Mouse (Mus musculus): ENCODE data around the gene Pou2f1. TPM values are rescaled to one million over a fixed set of nuclear protein-coding genes. Genes with fewer than 3 reads are reported as not detected.
"Not testable (repeated sequence)": the region's sequence is repeated elsewhere in the genome, so short reads cannot be mapped to it uniquely, and the experiment has no call there.

The Pou2f1 gene
- polyA plus RNA-seq, 1 experiment: 39.7 TPM

DNA sequence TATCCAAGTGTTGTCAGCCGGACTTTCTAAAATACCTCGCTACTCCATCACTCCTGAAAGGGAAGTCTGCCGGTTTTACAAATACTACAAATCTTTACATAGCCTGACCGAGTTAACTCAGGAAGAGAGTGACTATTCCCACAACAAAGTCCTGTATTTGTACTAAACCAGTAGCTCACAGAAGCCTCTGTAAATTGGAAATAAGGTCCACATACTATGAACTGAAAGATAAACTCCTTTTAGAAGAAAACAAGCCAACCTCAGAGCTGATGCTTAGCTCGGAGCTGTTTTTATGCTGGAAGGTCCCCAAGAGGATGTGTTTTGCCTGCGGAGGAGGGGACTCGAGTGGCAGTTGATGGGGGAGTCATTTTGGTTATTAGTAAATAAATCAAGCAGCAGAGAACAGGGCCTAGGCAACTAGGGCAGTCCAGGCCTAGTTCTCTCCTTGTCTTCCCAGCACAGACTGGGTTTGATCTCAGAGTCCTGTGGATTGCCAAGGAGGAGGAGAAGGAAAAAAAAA is 1.8 kb downstream of the Pou2f1 start:
- TF ChIP-seq CTCF (IDR thresholded peaks at IDR 0.05; ENCODE audit: borderline replicate concordance, control insufficient read depth, extremely low read depth, insufficient read depth, low read length, poor library complexity): no peak
- TF ChIP-seq POLR2A (IDR thresholded peaks at IDR 0.05; ENCODE audit: control insufficient read depth, extremely low read depth, insufficient read depth, low read length, poor library complexity): no peak
- Histone ChIP-seq H3K36me3 (ENCODE audit: control insufficient read depth, insufficient read depth, low read length) (no peaks in the 10 kb centered on the region), H3K27ac (ENCODE audit: control insufficient read depth, insufficient read depth, low read length) (peak overlapping the region; percentile 12; the same call in 1 of the 2 replicates), H3K27me3 (ENCODE audit: control insufficient read depth, insufficient read depth, low read length) (no peaks in the 10 kb centered on the region), H3K4me3 (ENCODE audit: control insufficient read depth, insufficient read depth, low read length) (no peak overlapping the region), H3K4me1 (replicated peaks; ENCODE audit: control insufficient read depth, insufficient read depth, low read length) (peaks cover 5% of the 10 kb centered on the region)
- no peak for DNase-seq
- 35% methylated on average over 7 of the region's 7 CpGs for WGBS

DNA sequence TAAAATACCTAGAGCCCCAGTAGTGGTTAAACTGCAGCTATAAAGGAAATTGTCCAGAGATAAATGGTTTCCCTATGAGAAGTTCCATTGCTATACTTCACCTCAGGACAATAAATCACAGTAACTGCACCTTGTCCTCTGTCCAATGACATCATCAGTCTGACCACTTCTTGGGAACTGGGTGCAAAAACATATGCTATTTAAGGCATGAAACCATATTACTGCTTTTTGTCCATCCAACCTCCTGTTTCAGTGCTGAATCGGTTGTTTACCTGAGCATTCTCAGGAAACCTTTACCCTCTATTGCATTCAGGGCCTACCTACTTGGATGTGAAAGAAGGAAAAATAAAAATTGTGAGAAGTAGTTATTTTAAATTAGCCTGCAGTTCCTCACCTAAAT is 2.8 kb downstream of the Pou2f1 start:
- WGBS: 92% methylated on average over 1 of the region's 1 CpGs

GRCm38 (mm10) chr1:165995661-165996055 is 6.8 kb downstream of the Pou2f1 start:
- TF ChIP-seq CTCF (IDR thresholded peaks at IDR 0.05; ENCODE audit: borderline replicate concordance, control insufficient read depth, extremely low read depth, insufficient read depth, low read length, poor library complexity) (no peak), POLR2A (IDR thresholded peaks at IDR 0.05; ENCODE audit: control insufficient read depth, extremely low read depth, insufficient read depth, low read length, poor library complexity) (no peak)
- H3K36me3 ChIP-seq (ENCODE audit: control insufficient read depth, insufficient read depth, low read length): no peaks in the 10 kb centered on the region
- H3K27ac ChIP-seq (ENCODE audit: control insufficient read depth, insufficient read depth, low read length): no peak overlapping the region
- no peak overlapping the region for H3K4me3 ChIP-seq (ENCODE audit: control insufficient read depth, insufficient read depth, low read length)
- peaks cover 3% of the 10 kb centered on the region for H3K4me1 ChIP-seq (replicated peaks; ENCODE audit: control insufficient read depth, insufficient read depth, low read length)
- no peak for DNase-seq
- WGBS: 96% methylated on average over 7 of the region's 7 CpGs
- no peaks in the 10 kb centered on the region for H3K27me3 ChIP-seq (ENCODE audit: control insufficient read depth, insufficient read depth, low read length)

More for the DNA sequence above, 2.8 kb downstream of the Pou2f1 start:
- Histone ChIP-seq H3K4me3 (ENCODE audit: control insufficient read depth, insufficient read depth, low read length) (no peak overlapping the region), H3K4me1 (replicated peaks; ENCODE audit: control insufficient read depth, insufficient read depth, low read length) (peaks cover 5% of the 10 kb centered on the region), H3K27me3 (ENCODE audit: control insufficient read depth, insufficient read depth, low read length) (no peaks in the 10 kb centered on the region), H3K36me3 (ENCODE audit: control insufficient read depth, insufficient read depth, low read length) (no peaks in the 10 kb centered on the region), H3K27ac (ENCODE audit: control insufficient read depth, insufficient read depth, low read length) (no peak overlapping the region)
- DNase-seq: no peak
- no peak for TF ChIP-seq CTCF (IDR thresholded peaks at IDR 0.05; ENCODE audit: borderline replicate concordance, control insufficient read depth, extremely low read depth, insufficient read depth, low read length, poor library complexity)
- TF ChIP-seq POLR2A (IDR thresholded peaks at IDR 0.05; ENCODE audit: control insufficient read depth, extremely low read depth, insufficient read depth, low read length, poor library complexity): no peak

DNA sequence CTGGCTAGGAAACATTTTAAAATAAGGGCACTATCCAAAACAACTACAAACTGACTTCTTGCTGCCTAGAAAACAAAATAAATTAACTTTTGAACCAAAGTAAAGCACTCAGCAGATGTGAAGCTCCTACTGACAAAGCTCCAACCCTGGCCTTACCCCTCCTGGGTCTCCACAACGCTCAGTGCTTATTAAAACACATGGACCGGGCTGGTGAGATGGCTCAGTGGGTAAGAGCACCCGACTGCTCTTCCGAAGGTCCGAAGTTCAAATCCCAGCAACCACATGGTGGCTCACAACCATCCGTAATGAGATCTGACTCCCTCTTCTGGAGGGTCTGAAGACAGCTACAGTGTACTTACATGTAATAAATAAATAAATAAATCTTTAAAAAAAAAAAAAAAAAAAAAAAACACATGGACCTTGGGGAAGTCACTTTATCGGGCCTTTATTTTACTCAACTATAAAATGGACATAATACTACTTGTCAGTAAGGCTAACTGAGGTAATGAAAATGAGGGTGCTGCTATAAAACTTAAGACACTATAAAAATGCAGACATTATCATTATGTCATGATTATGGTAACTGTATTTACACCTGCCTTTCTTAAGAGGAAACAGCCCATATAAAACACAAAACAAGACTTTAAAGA is 7.3 kb downstream of the Pou2f1 start:
- not testable (repeated sequence) for H3K27ac ChIP-seq (ENCODE audit: control insufficient read depth, insufficient read depth, low read length); H3K36me3 ChIP-seq (ENCODE audit: control insufficient read depth, insufficient read depth, low read length); H3K4me3 ChIP-seq (ENCODE audit: control insufficient read depth, insufficient read depth, low read length); DNase-seq; H3K4me1 ChIP-seq (replicated peaks; ENCODE audit: control insufficient read depth, insufficient read depth, low read length); H3K27me3 ChIP-seq (ENCODE audit: control insufficient read depth, insufficient read depth, low read length)
- 91% methylated on average over 6 of the region's 7 CpGs for WGBS

DNA sequence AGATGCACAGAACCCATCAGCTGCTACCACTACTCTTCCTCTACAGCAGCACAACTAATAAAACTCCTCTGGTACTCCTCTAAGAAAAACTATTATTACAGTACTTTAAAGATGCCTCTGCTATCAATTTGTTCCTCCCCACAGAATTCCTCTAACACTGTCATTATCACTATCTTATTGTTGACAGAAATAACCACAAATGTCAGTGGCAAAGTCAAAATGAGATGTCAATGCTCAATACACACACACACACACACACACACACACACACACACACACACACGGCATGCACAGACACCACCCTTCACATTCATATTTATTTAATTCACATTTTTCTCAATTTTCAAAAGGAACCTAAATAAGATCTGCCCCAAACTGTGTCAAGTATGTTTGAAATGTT is 8.2 kb downstream of the Pou2f1 start:
- TF ChIP-seq POLR2A (IDR thresholded peaks at IDR 0.05; ENCODE audit: control insufficient read depth, extremely low read depth, insufficient read depth, low read length, poor library complexity): no peak
- TF ChIP-seq CTCF (IDR thresholded peaks at IDR 0.05; ENCODE audit: borderline replicate concordance, control insufficient read depth, extremely low read depth, insufficient read depth, low read length, poor library complexity): no peak
- WGBS: 89% methylated on average over 1 of the region's 1 CpGs
- H3K27ac ChIP-seq (ENCODE audit: control insufficient read depth, insufficient read depth, low read length): no peak overlapping the region
- DNase-seq: no peak
- H3K27me3 ChIP-seq (ENCODE audit: control insufficient read depth, insufficient read depth, low read length): no peaks in the 10 kb centered on the region
- no peak overlapping the region for H3K4me3 ChIP-seq (ENCODE audit: control insufficient read depth, insufficient read depth, low read length)
- peaks cover 2% of the 10 kb centered on the region; the same call in 1 of the 2 replicates for H3K4me1 ChIP-seq (replicated peaks; ENCODE audit: control insufficient read depth, insufficient read depth, low read length)
- H3K36me3 ChIP-seq (ENCODE audit: control insufficient read depth, insufficient read depth, low read length): no peaks in the 10 kb centered on the region

GRCm38 (mm10) chr1:165993270-165994156 is 9.0 kb downstream of the Pou2f1 start:
- Histone ChIP-seq H3K4me3 (ENCODE audit: control insufficient read depth, insufficient read depth, low read length) (no peak overlapping the region), H3K4me1 (replicated peaks; ENCODE audit: control insufficient read depth, insufficient read depth, low read length) (no peaks in the 10 kb centered on the region), H3K27ac (ENCODE audit: control insufficient read depth, insufficient read depth, low read length) (no peak overlapping the region), H3K27me3 (ENCODE audit: control insufficient read depth, insufficient read depth, low read length) (no peaks in the 10 kb centered on the region), H3K36me3 (ENCODE audit: control insufficient read depth, insufficient read depth, low read length) (no peaks in the 10 kb centered on the region)
- no peak for TF ChIP-seq POLR2A (IDR thresholded peaks at IDR 0.05; ENCODE audit: control insufficient read depth, extremely low read depth, insufficient read depth, low read length, poor library complexity)
- no peak for TF ChIP-seq CTCF (IDR thresholded peaks at IDR 0.05; ENCODE audit: borderline replicate concordance, control insufficient read depth, extremely low read depth, insufficient read depth, low read length, poor library complexity)
- DNase-seq: no peak
- 87% methylated on average over 6 of the region's 6 CpGs for WGBS

Data from thymus, adult 2 months (tissue).